Mouse (Mus musculus) forebrain, embryonic 10.5 days (tissue): Measurements from ENCODE around the gene Bace2. TPM values are rescaled to one million over a fixed set of nuclear protein-coding genes. Genes with fewer than 3 reads are reported as not detected.

Source experiments
- polyA plus RNA-seq: library from polyadenylated mRNA; unstranded; fragments of >200 nt; fragmentation: Nextera tagmentation; extraction: Ambion mirVana; gene quantifications from 2 replicates; pipeline ENCODE4 v1.2.1, GENCODE M21; 2016

Gene Bace2
- polyA plus RNA-seq, 1 experiment from 2014 or later: 3.1 TPM

Other genes starting within 250 kb of the Bace2 start
- 0.05 and 0.21 TPM in 2 replicates for gene Dscam, start 186.0 kb upstream of the Bace2 start, polyA plus RNA-seq
- gene Mx1, start 106.2 kb downstream of the Bace2 start, polyA plus RNA-seq: 0.16 and 0.27 TPM in 2 replicates
- gene Fam3b, start 158.1 kb downstream of the Bace2 start, polyA plus RNA-seq: not detected in 2 replicates